Mouse (Mus musculus): ENCODE results near the gene Slc50a1.

The Slc50a1 gene

DNA sequence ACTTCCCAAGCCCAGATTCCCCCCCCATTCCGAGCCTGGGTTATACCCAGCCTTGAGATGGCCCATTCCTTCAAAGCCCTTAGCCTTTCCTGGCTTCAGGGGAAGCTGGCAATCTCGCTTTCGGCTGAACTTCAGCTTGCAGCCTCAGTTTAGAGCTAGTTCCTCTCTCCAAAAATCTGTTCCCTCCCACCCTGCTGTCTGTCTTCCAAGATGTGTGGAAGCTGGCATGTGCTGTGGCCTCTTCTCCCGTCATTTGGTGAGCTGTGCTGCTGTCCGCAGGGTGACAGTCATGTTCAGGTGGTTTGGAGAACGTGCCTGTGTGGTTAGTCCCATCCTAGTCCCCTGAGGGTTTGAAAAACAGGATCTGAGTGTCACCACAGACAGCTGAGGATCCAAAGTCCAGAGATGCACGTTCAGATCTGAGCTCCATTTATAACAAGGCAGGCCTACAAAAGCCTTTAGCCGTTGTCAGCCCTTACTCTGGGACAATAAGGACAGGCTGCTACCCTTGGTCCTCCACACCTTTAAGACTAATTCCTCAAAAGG lies 25.4 kb upstream of the Slc50a1 start:
- in situ Hi-C loops (cut with MboI, MseI) = no loop called here

- in situ Hi-C loops (cut with MboI, MseI) = no loop called here
These were observed 23.8 kb upstream of the Slc50a1 start for GRCm38 (mm10) chr3:89294195-89294594.

DNA sequence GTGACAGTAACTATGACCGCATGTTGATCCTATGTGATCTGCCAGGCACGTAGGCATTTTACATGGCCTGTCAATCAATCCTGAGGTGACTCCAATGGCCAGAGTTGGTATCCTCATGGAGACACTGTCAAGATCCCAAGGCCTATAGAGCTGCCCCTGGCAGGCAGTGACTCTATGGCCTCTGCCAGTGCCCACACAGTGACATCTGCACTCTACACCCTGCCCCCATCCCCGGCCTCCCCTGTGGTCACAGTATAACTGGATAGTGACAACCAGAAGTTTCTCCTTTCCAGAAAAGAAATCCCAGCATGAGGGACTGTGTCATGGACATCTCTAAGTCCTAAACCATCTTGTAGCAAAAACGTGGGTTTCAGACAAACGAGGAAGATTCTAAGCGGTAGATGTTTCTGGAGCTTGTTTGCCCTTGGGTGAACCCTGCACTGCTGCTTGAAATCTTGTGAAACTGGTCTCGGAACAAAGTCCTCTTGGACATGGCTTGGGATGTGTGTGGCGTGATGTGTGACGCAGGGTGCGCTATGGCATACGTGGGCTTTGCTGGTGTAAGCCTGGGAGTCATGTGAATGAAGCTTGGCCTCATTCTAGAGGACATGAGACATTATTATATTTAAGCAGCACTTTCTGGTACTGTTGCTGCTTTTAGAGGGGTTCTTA lies 23.0 kb upstream of the Slc50a1 start:
- in situ Hi-C loops (cut with MboI, MseI) = no loop called here

GRCm38 (mm10) chr3:89292303-89292702 lies 21.9 kb upstream of the Slc50a1 start:
- in situ Hi-C loops (cut with MboI, MseI) = no loop called here

GRCm38 (mm10) chr3:89291874-89292273 lies 21.5 kb upstream of the Slc50a1 start:
- in situ Hi-C loops (cut with MboI, MseI) = no loop called here

GRCm38 (mm10) chr3:89288503-89288928 lies 18.1 kb upstream of the Slc50a1 start:
- in situ Hi-C loops (cut with MboI, MseI) = no loop called here

- in situ Hi-C loops (cut with MboI, MseI) = no loop called here
These were observed 16.9 kb upstream of the Slc50a1 start for GRCm38 (mm10) chr3:89287286-89287685.

GRCm38 (mm10) chr3:89285526-89285925 lies 15.2 kb upstream of the Slc50a1 start:
- in situ Hi-C loops (cut with MboI, MseI) = no loop called here

DNA sequence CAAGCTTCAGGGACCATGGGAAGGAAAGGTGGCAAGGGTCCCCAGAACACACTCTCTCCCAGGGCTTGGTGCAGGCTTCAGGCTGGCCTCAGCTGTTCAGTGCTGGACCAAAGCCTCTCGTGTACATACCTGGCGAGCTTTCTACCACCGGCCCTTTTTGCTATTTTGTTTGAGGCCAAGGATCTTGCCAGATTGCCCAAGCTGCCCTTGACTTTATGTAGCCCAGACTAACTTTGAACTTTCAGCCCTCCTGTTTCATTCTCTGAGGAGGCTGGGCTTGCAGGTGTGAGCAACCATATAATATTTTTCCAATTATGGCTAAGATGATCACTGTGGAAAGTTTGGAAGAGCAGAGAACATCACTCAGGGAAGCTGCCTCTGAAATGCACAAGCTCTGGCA lies 13.9 kb upstream of the Slc50a1 start:
- in situ Hi-C loops (cut with MboI, MseI) = loop anchor here (5.0 kb wide), 1 partner anchor 37 kb away; the partner anchor contains the start of genes Krtcap2 and Trim46

DNA sequence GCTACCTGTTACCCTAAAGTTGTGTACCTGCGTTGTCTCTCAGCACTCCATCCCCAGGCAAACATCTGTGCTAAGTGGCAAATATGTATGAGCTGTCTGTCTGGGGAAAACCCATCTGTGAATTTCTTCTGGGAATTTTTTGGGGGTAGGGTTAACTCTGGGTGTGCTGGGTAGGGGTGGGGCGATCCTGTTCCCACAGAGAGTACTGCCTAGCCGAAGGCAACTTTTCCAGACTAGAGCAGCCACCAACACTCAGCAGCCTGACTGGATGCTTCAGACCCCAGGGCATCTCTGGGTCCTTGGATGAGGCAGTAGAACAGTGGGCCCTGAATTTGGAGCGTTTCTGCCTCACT lies 11.9 kb upstream of the Slc50a1 start:
- in situ Hi-C loops (cut with MboI, MseI) = loop anchor here (5.0 kb wide), 1 partner anchor 35 kb away; the partner anchor contains the start of genes Krtcap2 and Trim46

DNA sequence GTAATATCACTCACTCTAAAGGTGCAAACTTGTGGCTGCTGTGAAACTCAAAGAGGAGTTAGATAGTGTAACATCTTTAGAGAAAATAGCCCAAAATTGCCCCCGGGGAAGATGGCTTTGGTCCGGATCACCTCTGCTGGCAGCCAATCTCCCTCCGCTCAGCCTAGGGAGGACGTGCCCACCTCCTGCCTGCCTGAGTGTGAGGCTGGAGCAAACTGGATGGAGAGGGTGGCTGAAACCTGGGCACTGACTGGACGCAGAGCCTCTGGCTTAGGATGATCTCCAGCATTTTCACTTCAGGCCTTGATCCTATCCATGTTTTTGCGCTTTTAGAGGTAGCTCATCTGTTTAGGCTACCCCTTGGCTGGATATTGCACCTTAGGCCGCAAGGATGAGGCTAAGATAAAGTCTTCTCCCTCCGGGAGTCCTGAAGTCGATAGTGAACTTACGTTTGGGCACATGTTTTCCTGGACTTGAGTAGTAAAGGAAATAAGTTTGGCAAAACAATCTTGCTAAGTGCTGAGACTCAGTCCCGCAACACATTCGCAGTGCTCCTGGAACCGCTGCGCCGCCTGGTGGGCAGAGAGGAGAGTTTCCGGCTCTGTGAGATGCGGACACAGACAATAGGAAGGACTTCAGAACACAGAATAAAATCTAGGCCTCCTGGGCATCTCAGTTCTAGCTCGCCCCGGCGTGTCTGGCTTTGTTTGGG lies 11.4 kb upstream of the Slc50a1 start:
- in situ Hi-C loops (cut with MboI, MseI) = loop anchor here (5.0 kb wide), 1 partner anchor 34 kb away; the partner anchor contains the start of genes Krtcap2 and Trim46

- in situ Hi-C loops (cut with MboI, MseI) = loop anchor here (5.0 kb wide), 1 partner anchor 34 kb away; the partner anchor contains the start of genes Krtcap2 and Trim46
These were observed 10.5 kb upstream of the Slc50a1 start, which contains the start of gene Efna1 for GRCm38 (mm10) chr3:89280606-89281511. Gene Efna1 (minus strand): TSS chr3:89281142.

GRCm38 (mm10) chr3:89280050-89280605 lies 9.8 kb upstream of the Slc50a1 start:
- in situ Hi-C loops (cut with MboI, MseI) = loop anchor here (5.0 kb wide), 1 partner anchor 33 kb away; the partner anchor contains the start of genes Krtcap2 and Trim46

DNA sequence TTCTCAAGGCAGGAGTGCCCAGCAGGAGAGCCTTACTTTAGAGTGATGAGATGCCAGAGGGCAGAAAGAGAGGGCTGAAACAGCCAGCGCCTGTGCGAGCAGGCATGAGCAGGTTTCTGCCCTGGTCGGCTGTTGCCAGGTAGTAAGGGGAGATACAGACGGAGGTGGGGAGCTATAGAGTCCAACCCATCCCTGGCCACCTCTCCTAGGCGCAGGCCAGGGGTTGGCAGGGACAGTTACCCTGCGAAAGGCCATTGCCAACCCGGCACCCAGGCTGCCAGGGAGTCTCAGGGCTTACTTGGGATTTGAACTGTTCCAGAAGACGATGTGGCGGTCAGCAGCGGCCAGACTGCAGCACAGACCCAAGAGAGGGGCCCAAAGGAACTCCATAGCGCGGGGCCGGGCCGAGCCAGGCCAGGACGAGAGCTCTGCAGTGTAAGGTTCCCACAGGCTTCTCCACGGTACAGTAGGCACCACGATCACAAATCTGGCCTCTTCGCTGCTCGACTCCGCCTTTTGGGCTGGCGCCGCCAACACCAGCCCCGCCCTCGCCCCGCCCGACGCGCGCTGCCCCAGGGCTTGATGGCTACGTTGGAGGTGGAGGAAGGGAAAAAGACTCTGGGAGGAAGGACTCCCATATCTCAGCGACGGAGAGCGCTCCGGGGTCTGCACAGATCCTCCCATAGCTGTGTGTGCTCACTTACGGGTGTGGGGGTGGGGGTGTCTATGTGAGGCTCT lies 9.0 kb upstream of the Slc50a1 start:
- in situ Hi-C loops (cut with MboI, MseI) = no loop called here

DNA sequence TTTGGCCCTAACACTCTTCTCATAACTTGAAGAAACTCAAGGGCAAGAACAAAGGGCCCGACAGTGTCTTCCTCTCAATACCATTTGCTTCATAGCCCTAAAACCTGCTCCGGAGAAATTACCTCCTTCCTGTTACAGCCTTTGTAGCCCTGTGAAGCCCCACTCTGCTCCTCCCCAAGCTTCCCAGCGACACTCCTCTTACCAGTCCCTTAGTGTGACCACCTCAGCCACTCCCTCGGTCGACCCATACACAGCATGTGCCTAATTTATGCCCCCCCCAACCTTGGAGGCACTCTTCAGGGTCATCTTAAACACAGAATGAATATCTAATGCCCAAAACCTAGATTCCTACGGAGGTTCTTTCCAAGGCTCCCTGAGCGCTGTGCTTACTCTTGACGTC lies 8.3 kb upstream of the Slc50a1 start:
- in situ Hi-C loops (cut with MboI, MseI) = no loop called here

DNA sequence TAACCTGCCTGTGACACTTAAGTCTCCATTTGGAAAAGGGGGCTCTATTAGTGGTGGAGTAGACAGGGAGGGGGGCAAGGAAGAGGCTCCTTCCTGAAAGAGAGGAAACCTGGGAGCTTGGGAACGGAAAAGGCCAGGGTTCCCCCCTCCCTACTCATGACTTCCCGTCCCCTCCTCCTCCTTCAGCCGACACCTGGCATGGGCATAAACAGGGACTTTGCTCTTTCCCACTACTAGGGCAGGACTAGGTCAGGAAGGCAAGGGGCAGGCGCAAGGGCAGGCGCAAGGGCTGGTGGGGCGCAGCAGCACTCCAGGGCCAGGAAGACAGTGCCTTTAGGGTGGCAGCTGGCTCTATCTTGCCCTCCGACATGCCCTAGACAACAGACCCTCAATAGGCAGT lies 7.7 kb upstream of the Slc50a1 start:
- in situ Hi-C loops (cut with MboI, MseI) = no loop called here

DNA sequence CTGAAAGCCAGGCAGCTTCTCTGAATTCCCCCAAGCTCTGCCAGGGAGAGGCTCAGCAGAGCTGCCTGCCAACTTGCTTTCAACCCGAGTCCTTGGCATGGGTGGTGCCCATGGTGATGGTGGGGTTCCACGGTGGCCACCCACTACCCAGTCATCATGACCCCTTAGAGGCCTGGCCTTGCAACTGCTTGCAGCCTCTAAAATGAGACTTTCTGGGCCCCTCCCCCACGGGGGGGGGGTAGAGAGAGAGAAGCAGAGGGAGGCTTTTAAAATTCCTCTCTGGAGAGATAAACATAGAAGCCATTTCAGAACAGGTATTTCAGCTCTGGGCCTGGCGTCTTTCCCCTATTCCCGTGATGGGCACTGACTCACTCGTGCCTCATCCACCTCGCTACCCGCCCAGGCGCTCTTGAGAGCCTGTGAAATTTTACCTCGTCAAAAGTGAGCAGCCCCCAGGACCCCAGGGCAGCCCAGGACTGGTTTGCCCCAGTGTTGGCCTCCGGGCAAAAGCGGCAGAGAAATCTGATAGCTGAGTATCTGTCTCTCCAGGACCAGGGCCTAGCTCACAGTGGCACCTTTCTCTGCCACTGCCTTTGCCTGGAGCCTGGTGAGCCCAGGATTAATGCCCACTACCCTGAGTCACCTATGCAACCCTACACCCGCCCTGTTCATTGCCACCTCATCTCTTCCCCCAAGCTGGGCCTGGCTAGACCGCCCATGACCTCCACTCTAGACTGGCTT lies 7.1 kb upstream of the Slc50a1 start:
- in situ Hi-C loops (cut with MboI, MseI) = no loop called here

DNA sequence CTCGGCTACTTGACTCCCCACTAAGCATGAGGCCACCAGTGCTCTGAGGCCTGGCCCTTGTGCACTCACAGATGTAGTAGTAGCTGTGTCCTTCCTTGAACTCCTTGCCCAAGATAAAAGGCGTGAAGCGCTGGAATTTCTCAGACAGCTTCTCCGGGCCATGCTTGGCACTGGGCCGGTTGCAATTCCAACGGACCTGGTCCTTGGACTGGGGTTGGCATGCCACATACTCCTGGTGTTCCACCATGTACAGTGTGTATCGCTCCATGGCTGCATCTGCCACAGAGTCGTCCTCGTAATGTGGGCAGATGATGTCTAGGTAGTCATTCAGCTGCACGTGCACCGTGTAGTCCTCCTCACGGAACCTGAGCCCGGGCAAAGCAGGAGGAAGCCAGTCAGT lies 5.7 kb upstream of the Slc50a1 start:
- in situ Hi-C loops (cut with MboI, MseI) = no loop called here

DNA sequence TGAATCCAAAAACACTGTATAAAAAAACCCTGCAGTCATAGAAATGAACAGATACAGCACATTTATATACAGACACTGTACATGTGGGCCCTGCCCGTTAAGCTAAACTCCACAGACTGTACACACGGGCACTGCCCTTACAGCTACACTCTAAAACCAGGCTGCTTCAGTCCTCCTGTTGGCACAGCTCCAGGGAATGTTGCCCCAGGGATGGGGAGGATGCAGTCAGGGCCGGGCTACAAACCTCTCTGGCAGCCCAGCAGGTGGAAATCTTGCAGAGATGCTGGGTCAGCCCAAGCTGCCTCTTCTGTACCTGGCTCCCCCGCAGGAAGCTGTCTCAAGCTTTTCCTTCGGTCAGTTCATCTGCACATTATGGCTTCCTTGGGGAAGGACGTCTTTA lies 1.4 kb upstream of the Slc50a1 start:
- in situ Hi-C loops (cut with MboI, MseI) = no loop called here

GRCm38 (mm10) chr3:89270891-89271290 lies 521 bp upstream of the Slc50a1 start:
- in situ Hi-C loops (cut with MboI, MseI) = no loop called here
